Mouse (Mus musculus): Measurements from ENCODE around the gene Col6a6.

GRCm38 (mm10) chr9:105701966-105702365 lies 126.0 kb downstream of the Col6a6 start:
- no peak for TF ChIP-seq POLR2A (IDR thresholded peaks at IDR 0.05; ENCODE audit: low read depth, low read length)
- TF ChIP-seq CTCF (conservative IDR thresholded peaks at IDR 0.05; ENCODE audit: insufficient read depth, insufficient read length, low read depth, low read length): no peak
